Comparison of ENCODE assay signal across 25 mouse cellular contexts in the genomic region with DNA sequence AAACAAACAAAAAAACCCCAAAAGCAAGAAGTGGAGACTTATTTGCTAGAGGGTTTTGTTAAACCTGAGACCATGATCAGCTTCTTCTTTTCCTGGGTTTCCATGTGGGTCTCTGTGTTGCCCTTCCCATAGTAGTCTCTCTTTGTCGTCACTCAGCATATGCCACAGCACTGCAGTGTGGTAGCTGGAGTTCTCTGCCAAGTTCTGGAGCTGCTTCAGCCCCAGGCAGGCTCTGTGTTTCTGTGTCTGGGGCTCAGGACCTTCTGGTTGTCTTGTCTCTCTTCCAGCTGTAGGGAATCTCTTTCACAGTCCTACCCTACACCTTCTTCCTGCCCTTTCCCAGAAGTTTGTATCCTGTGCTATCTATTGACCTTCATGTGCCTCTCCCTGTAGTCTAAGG.
"Had no signal": no experiment of that assay in that cellular context is flagged by ENCODE, and none has a peak within 500 bp of the region (broad histone marks: within the 10 kb centered on the region; RNA-seq: fewer than 3 reads in every experiment).

No protein-coding gene starts in this region.

- H3K36me3 ChIP-seq: limb, embryonic 10.5 days; limb, embryonic 13.5 days; liver, embryonic 12.5 days; liver, embryonic 15.5 days; lung, embryonic 15.5 days; midbrain, embryonic 10.5 days; midbrain, embryonic 13.5 days; neural tube, embryonic 13.5 days; stomach, embryonic 15.5 days had no signal

- H3K9me3 ChIP-seq: limb, embryonic 10.5 days; limb, embryonic 13.5 days; liver, embryonic 12.5 days; liver, embryonic 15.5 days; lung, embryonic 15.5 days; megakaryocyte, embryonic 14.5 days; midbrain, embryonic 10.5 days; midbrain, embryonic 13.5 days; neural tube, embryonic 13.5 days; stomach, embryonic 15.5 days had no signal

- H3K27ac ChIP-seq: left cerebral cortex, adult 2 months; limb, embryonic 10.5 days; limb, embryonic 13.5 days; liver, embryonic 12.5 days; liver, embryonic 15.5 days; lung, embryonic 15.5 days; midbrain, embryonic 10.5 days; midbrain, embryonic 13.5 days; neural tube, embryonic 13.5 days; stomach, embryonic 15.5 days had no signal

- H3K4me3 ChIP-seq: left cerebral cortex, adult 2 months; limb, embryonic 10.5 days; limb, embryonic 13.5 days; liver, embryonic 12.5 days; liver, embryonic 15.5 days; lung, embryonic 15.5 days; megakaryocyte, embryonic 14.5 days; midbrain, embryonic 10.5 days; midbrain, embryonic 13.5 days; myocyte; neural tube, embryonic 13.5 days; stomach, embryonic 15.5 days had no signal

- H3K4me2 ChIP-seq: limb, embryonic 13.5 days; liver, embryonic 12.5 days; liver, embryonic 15.5 days; lung, embryonic 15.5 days; midbrain, embryonic 13.5 days; neural tube, embryonic 13.5 days; stomach, embryonic 15.5 days had no signal

- H3K4me1 ChIP-seq: limb, embryonic 10.5 days; limb, embryonic 13.5 days; liver, embryonic 12.5 days; liver, embryonic 15.5 days; lung, embryonic 15.5 days; megakaryocyte, embryonic 14.5 days; stomach, embryonic 15.5 days had no signal

- ATAC-seq: liver, embryonic 12.5 days; midbrain, embryonic 13.5 days; midbrain, embryonic 16.5 days had no signal

- DNase-seq: kidney, postnatal 14 days; kidney, postnatal 4 days; layer of hippocampus, postnatal 36 days; liver; lung, adult 18-20 months; lung, postnatal 10 days; lung, postnatal 36 days; retina, postnatal 1 day; right cerebral cortex, postnatal 25 days; spleen, adult 18-20 months; thymus, adult 18-20 months; thymus, postnatal 36 days had no signal

- H3K9ac ChIP-seq: limb, embryonic 13.5 days; liver, embryonic 12.5 days; liver, embryonic 15.5 days; lung, embryonic 15.5 days; midbrain, embryonic 13.5 days; neural tube, embryonic 13.5 days; stomach, embryonic 15.5 days had no signal

- H3K27me3 ChIP-seq: limb, embryonic 13.5 days; liver, embryonic 12.5 days; liver, embryonic 15.5 days; lung, embryonic 15.5 days; megakaryocyte, embryonic 14.5 days; midbrain, embryonic 13.5 days; neural tube, embryonic 13.5 days; stomach, embryonic 15.5 days had no signal
